Mouse (Mus musculus) cerebellum, adult 2 months (tissue): Measurements from ENCODE around the gene Vps72.

Experiments used
- CTCF ChIP-seq: fragments of 200-500 bp; IDR thresholded peaks from 2 replicates; pipeline ENCODE4 v1.5.1; 2011; ENCODE audit warnings: low read depth, mild to moderate bottlenecking, control low read depth, low read length, moderate library complexity, borderline replicate concordance; ENCODE audit not compliant: insufficient read depth
- POLR2A ChIP-seq: fragments of 200-500 bp; IDR thresholded peaks from 2 replicates; pipeline ENCODE4 v1.6.1; 2011; ENCODE audit warnings: low read length, control low read depth, borderline replicate concordance; ENCODE audit not compliant: insufficient read depth

DNA sequence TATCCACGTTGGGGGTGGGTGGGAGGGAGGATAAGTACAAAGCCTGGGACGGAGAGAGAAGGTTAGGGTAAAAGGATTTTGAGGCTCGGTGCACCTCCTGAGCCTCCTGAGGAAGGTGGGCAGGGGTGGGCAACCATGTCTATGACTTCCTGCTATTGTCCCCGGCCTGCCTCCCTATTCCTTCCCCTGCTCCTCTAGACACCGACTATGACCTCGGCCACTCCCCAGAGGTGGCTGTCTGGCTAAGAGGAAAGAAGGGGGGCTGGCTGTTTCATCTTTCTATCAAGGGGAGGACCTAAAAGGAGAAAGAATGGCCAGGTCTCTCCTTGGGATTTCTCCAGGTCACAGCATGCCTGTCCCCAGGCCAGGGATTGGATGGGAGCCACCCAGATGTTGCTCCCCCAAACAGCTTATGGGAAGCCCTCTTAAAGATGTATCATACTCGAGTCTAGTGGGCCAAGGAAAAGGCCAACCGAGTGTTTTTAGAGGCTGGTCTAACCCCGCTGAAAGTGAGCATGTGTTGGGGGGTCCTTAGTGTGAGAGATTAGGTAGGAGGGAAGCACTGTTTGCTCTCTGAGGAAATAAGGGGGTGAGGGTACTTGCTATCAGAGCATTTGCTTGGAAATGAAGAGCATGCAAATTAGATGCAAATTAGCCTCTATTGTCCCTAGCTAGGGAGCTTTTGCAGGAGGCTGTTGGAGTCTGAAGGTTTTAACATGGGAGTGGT, 51.0 kb downstream of the Vps72 start:
- no peak for TF ChIP-seq POLR2A
- TF ChIP-seq CTCF = no peak
